Mouse (Mus musculus) heart, embryonic 10.5 days (tissue): ENCODE data around the gene Terb1. TPM values are rescaled to one million over a fixed set of nuclear protein-coding genes. Genes with fewer than 3 reads are reported as not detected.

Experiments
- DNase-seq: peaks from one replicate; pipeline ENCODE4 v3.0.0-alpha.2; 2017; ENCODE audit warnings: low spot score
- H3K27ac ChIP-seq: fragments of 300-500 bp; sonication (generic); 2 replicates; pipeline ENCODE4 v1.5.1; 2016; ENCODE audit warnings: mild to moderate bottlenecking
- H3K27me3 ChIP-seq: fragments of 300-500 bp; sonication (generic); 2 replicates; pipeline ENCODE4 v1.6.1; 2016; ENCODE audit warnings: mild to moderate bottlenecking; ENCODE audit not compliant: poor library complexity, insufficient read depth, severe bottlenecking
- H3K36me3 ChIP-seq: fragments of 300-500 bp; sonication (generic); 2 replicates; pipeline ENCODE4 v1.6.1; 2016; ENCODE audit warnings: mild to moderate bottlenecking, moderate library complexity
- H3K4me1 ChIP-seq: fragments of 300-500 bp; sonication (generic); 2 replicates; pipeline ENCODE4 v1.6.1; 2016; ENCODE audit warnings: mild to moderate bottlenecking
- H3K4me3 ChIP-seq: fragments of 300-500 bp; sonication (generic); 2 replicates; pipeline ENCODE4 v1.5.1; 2016; ENCODE audit warnings: mild to moderate bottlenecking, moderate library complexity
- H3K9me3 ChIP-seq: fragments of 300-500 bp; sonication (generic); 2 replicates; pipeline ENCODE4 v1.6.1; 2016; ENCODE audit warnings: mild to moderate bottlenecking, moderate library complexity
- WGBS: fragments of 180-500 bp; shearing (Covaris S2); methylation state at CpG from one replicate; pipeline ENCODE4 v1.1.7; 2016; 5-methylcytosine and 5-hydroxymethylcytosine counted together
- polyA plus RNA-seq: library from polyadenylated mRNA; unstranded; fragments of >200 nt; fragmentation: Nextera tagmentation; extraction: Ambion mirVana; gene quantifications from 2 replicates; pipeline ENCODE4 v1.2.1, GENCODE M21; 2016

Terb1 gene
- polyA plus RNA-seq, 1 experiment from 2014 or later: 0.16 TPM

- DNase-seq: no peak
- 73% methylated on average over 3 of the region's 3 CpGs for WGBS
- no peaks in the 10 kb centered on the region for H3K9me3 ChIP-seq
- H3K36me3 ChIP-seq: no peaks in the 10 kb centered on the region
- 0 out of 2 replicates have a peak, but pooled peaks cover 8% of the 10 kb centered on the region for H3K4me1 ChIP-seq
- H3K27me3 ChIP-seq: no peaks in the 10 kb centered on the region
- no peak overlapping the region for H3K27ac ChIP-seq
- no peak overlapping the region for H3K4me3 ChIP-seq
These were observed 106.1 kb downstream of the Terb1 start for GRCm38 (mm10) chr8:104403596-104403995.

Other genes with a start within 250 kb of the Terb1 start
- gene Cmtm2a, start 216.7 kb downstream of the Terb1 start, polyA plus RNA-seq: not detected in 2 replicates
- gene Gm45711, start 199.8 kb downstream of the Terb1 start, polyA plus RNA-seq: not detected in 2 replicates
- not detected in 2 replicates for gene Cmtm1, start 199.8 kb downstream of the Terb1 start, polyA plus RNA-seq
- gene Gm11020, start 188.3 kb downstream of the Terb1 start, polyA plus RNA-seq: not detected in 2 replicates
- not detected in 2 replicates for gene Cmtm2b, start 187.7 kb downstream of the Terb1 start, polyA plus RNA-seq
- 86.9 and 103 TPM in 2 replicates for gene Cmtm3, start 170.5 kb downstream of the Terb1 start, polyA plus RNA-seq
- 1.1 and 1.7 TPM in 2 replicates for gene Cmtm4, start 114.1 kb downstream of the Terb1 start, polyA plus RNA-seq
- gene Dync1li2, start 66.9 kb downstream of the Terb1 start, polyA plus RNA-seq: 50.8 and 58.6 TPM in 2 replicates
- 91.2 and 95.6 TPM in 2 replicates for gene Nae1, start 24.7 kb upstream of the Terb1 start, polyA plus RNA-seq
- 0.90 and 2.3 TPM in 2 replicates for gene Car7, start 24.8 kb upstream of the Terb1 start, polyA plus RNA-seq
- gene Pdp2, start 81.5 kb upstream of the Terb1 start, polyA plus RNA-seq: 10.9 and 11.0 TPM in 2 replicates
- 8.0 and 21.0 TPM in 2 replicates for gene Cdh16, start 114.5 kb upstream of the Terb1 start, polyA plus RNA-seq
- 200 and 322 TPM in 2 replicates for gene Rrad, start 121.4 kb upstream of the Terb1 start, polyA plus RNA-seq
- gene Ciao2b, start 132.1 kb upstream of the Terb1 start, polyA plus RNA-seq: 198 and 244 TPM in 2 replicates
- not detected in 2 replicates for gene Ces2a, start 224.1 kb upstream of the Terb1 start, polyA plus RNA-seq